Mouse (Mus musculus) cerebellum, adult 11-12 months (tissue): ENCODE data around the gene Vmn2r74.

Source experiments
- DNase-seq: peaks from one replicate; pipeline ENCODE4 v3.0.0; 2022

Gene Vmn2r74

DNA sequence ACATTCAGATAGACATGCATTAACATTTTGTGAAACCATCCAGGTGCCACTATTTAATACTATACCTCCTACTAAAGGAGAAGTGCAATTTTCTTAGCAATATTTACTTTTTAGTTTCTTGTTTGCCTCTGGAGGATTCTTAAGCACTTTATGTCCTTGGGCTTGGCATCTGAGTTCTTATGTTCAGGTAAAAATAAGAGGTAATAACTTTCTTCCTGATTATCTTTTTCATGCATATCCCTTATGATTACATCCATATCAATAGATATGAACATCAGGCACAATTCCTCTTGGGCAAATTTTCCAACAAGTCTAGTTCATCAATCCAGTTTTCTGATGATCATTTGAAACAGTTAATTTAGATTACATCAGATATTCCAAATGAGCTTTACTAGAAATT, at the start of gene Vmn2r74:
Gene Vmn2r74, minus strand, starts transcription at position 101 of the 400 bp plus-strand sequence.
- no peak for DNase-seq

DNA sequence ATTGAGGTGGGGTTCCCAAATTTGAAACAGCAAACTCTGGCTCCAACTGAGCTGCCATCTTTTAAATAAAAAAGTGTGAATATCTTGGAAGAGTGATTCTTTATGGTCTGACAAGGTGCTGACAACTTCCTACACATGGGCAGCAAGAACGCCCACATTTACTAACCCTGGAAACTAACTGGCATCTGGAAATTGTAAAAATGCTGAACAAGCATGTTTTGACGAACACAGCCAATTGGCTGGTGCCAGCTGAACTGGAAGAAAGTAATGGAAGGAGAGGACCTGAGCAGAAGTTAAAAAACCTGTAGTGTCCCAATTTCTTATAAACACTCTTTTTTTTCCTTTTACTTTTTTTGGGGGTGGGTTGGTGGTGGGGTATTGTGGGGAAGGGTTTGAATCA, 46.1 kb upstream of the Vmn2r74 start:
- DNase-seq, result no peak
